In genomic region chr11:99585096-99585495, GRCm38 (mm10) we compare ENCODE assay signal across 30 mouse cellular contexts. TPM values are rescaled to one million over a fixed set of nuclear protein-coding genes. Genes with fewer than 3 reads are reported as not detected.
DNase-seq lines count a peak whose midpoint lies in the region; ATAC-seq and TF ChIP-seq lines count a peak whose summit lies in the region.
"Had no signal": no experiment of that assay in that cellular context is flagged by ENCODE, and none has a peak within 500 bp of the region (broad histone marks: within the 10 kb centered on the region; RNA-seq: fewer than 3 reads in every experiment).

No protein-coding gene starts in this region.

- H3K4me3 ChIP-seq in forebrain, postnatal 0 days (ENCODE audit: low read depth, low read length), result no peak overlapping the region
- no peak overlapping the region for H3K4me3 ChIP-seq in forebrain, embryonic 16.5 days (replicated peaks; ENCODE audit: low read length)
- H3K4me3 ChIP-seq in kidney, embryonic 15.5 days (replicated peaks), result no peak overlapping the region
- H3K4me3 ChIP-seq: embryonic facial prominence, embryonic 10.5 days; forebrain, embryonic 12.5 days; heart, embryonic 10.5 days; hindbrain, embryonic 10.5 days; left cerebral cortex, adult 2 months; neural tube, embryonic 12.5 days had no signal

- H3K9ac ChIP-seq in forebrain, postnatal 0 days, result no peak overlapping the region
- no peak overlapping the region for H3K9ac ChIP-seq in forebrain, embryonic 16.5 days (replicated peaks; ENCODE audit: low read depth, low read length)
- no peak overlapping the region for H3K9ac ChIP-seq in kidney, embryonic 15.5 days
- H3K9ac ChIP-seq: forebrain, embryonic 12.5 days; liver, embryonic 14.5 days; neural tube, embryonic 12.5 days had no signal

- H3K36me3 ChIP-seq in forebrain, postnatal 0 days (ENCODE audit: insufficient read depth), result no peaks in the 10 kb centered on the region
- no peaks in the 10 kb centered on the region for H3K36me3 ChIP-seq in forebrain, embryonic 16.5 days (ENCODE audit: control insufficient read depth, insufficient read depth)
- no peaks in the 10 kb centered on the region for H3K36me3 ChIP-seq in kidney, embryonic 15.5 days
- H3K36me3 ChIP-seq: embryonic facial prominence, embryonic 10.5 days; forebrain, embryonic 12.5 days; G1E; heart, embryonic 10.5 days; hindbrain, embryonic 10.5 days; neural tube, embryonic 12.5 days had no signal

- peak; percentile 24 for DNase-seq in forebrain, postnatal 0 days
- peak; percentile 19 for DNase-seq in ovary, adult 18-20 months (ENCODE audit: low spot score)
- no peak for DNase-seq in ovary, postnatal 36 days (ENCODE audit: low spot score)
- DNase-seq in layer of hippocampus, adult 8-10 months (ENCODE audit: low spot score in 2 of 2), result peak; percentile 35 to 53
- DNase-seq in telencephalon, adult 2 months (ENCODE audit: low read depth, low spot score), result peak; percentile 57
- DNase-seq: adrenal gland, postnatal 25 days; cerebellum, adult 18-20 months; cerebellum, postnatal 25 days; kidney, adult 11 months; kidney, postnatal 10 days; thymus, postnatal 14 days had no signal

- no peaks in the 10 kb centered on the region for H3K4me1 ChIP-seq in forebrain, postnatal 0 days (ENCODE audit: insufficient read depth)
- H3K4me1 ChIP-seq in forebrain, embryonic 16.5 days (replicated peaks; ENCODE audit: control insufficient read depth, insufficient read depth, low read length), result no peaks in the 10 kb centered on the region
- no peaks in the 10 kb centered on the region for H3K4me1 ChIP-seq in kidney, embryonic 15.5 days
- H3K4me1 ChIP-seq: embryonic facial prominence, embryonic 10.5 days; forebrain, embryonic 12.5 days; heart, embryonic 10.5 days; hindbrain, embryonic 10.5 days; neural tube, embryonic 12.5 days had no signal

- H3K27me3 ChIP-seq in forebrain, postnatal 0 days (ENCODE audit: insufficient read depth, low read length), result no peaks in the 10 kb centered on the region
- no peaks in the 10 kb centered on the region for H3K27me3 ChIP-seq in forebrain, embryonic 16.5 days (replicated peaks; ENCODE audit: control insufficient read depth, insufficient read depth, low read length)
- no peaks in the 10 kb centered on the region for H3K27me3 ChIP-seq in kidney, embryonic 15.5 days
- H3K27me3 ChIP-seq: forebrain, embryonic 12.5 days; neural tube, embryonic 12.5 days had no signal

- TF ChIP-seq CTCF in forebrain, postnatal 0 days (IDR thresholded peaks at IDR 0.05; ENCODE audit: low read depth), result no peak

- no peak overlapping the region for H3K4me2 ChIP-seq in forebrain, postnatal 0 days (ENCODE audit: low read depth)
- H3K4me2 ChIP-seq in forebrain, embryonic 16.5 days (ENCODE audit: low read length), result no peak overlapping the region
- H3K4me2 ChIP-seq in kidney, embryonic 15.5 days, result no peak overlapping the region
- H3K4me2 ChIP-seq: forebrain, embryonic 12.5 days; midbrain, embryonic 11.5 days; neural tube, embryonic 12.5 days had no signal

- WGBS in forebrain, postnatal 0 days, result 59% methylated on average over 7 of the region's 7 CpGs
- 76% methylated on average over 7 of the region's 7 CpGs for WGBS in forebrain, embryonic 16.5 days
- WGBS in kidney, embryonic 15.5 days, result 89% methylated on average over 7 of the region's 7 CpGs

- H3K27ac ChIP-seq in forebrain, postnatal 0 days (ENCODE audit: low read depth, low read length), result no peak overlapping the region
- H3K27ac ChIP-seq in forebrain, embryonic 16.5 days (ENCODE audit: low read length), result no peak overlapping the region
- H3K27ac ChIP-seq in kidney, embryonic 15.5 days, result no peak overlapping the region
- H3K27ac ChIP-seq: embryonic facial prominence, embryonic 10.5 days; forebrain, embryonic 12.5 days; heart, embryonic 10.5 days; hindbrain, embryonic 10.5 days; left cerebral cortex, adult 2 months; liver, embryonic 14.5 days; neural tube, embryonic 12.5 days had no signal

- no peaks in the 10 kb centered on the region for H3K9me3 ChIP-seq in forebrain, postnatal 0 days (ENCODE audit: low read length)
- H3K9me3 ChIP-seq in forebrain, embryonic 16.5 days (ENCODE audit: control insufficient read depth, low read length), result no peaks in the 10 kb centered on the region
- no peaks in the 10 kb centered on the region for H3K9me3 ChIP-seq in kidney, embryonic 15.5 days (replicated peaks)
- H3K9me3 ChIP-seq: embryonic facial prominence, embryonic 10.5 days; forebrain, embryonic 12.5 days; heart, embryonic 10.5 days; hindbrain, embryonic 10.5 days; neural tube, embryonic 12.5 days had no signal

- ATAC-seq in forebrain, postnatal 0 days, result no peak
- no peak for ATAC-seq in forebrain, embryonic 16.5 days
- no peak for ATAC-seq in kidney, embryonic 15.5 days (replicated peaks; ENCODE audit: low FRiP score)
- ATAC-seq: activated CD4-positive, CD25-positive, alpha-beta regulatory T cell, adult 4 months had no signal

RNA-seq across cellular contexts. Expression of gene Krtap1-4, which starts 1.6 kb away (rescaled TPM):
- not detected in 2 replicates for total RNA-seq in forebrain, postnatal 0 days (2014; rRNA removed)
- not detected in 2 replicates for polyA plus RNA-seq in forebrain, postnatal 0 days (2015; fragmentation: Nextera tagmentation; extraction: Ambion mirVana)
- polyA plus RNA-seq in forebrain, embryonic 16.5 days (2015; fragmentation: Nextera tagmentation; extraction: Ambion mirVana), result not detected in 2 replicates
- total RNA-seq in layer of hippocampus, adult 8-10 months (2022), result not detected
- not detected in 2 replicates for polyA plus RNA-seq in kidney, embryonic 15.5 days (2015; fragmentation: Nextera tagmentation; extraction: Ambion mirVana)
- total RNA-seq: adrenal gland, postnatal 25 days; G1E; gastrocnemius, adult 18-20 months; gastrocnemius, postnatal 4 days; left cerebral cortex, adult 2 months had no signal
- polyA plus RNA-seq: activated CD4-positive, CD25-positive, alpha-beta regulatory T cell, adult 4 months; embryonic facial prominence, embryonic 10.5 days; forebrain, embryonic 12.5 days; G1E; heart, embryonic 10.5 days; heart, postnatal 0 days; hindbrain, embryonic 10.5 days; limb, embryonic 14.5 days; liver, embryonic 14.5 days; lung, embryonic 16.5 days; midbrain, embryonic 11.5 days; neural tube, embryonic 12.5 days; small intestine, adult 2 months; testis, adult 2 months had no signal

RNA-seq across cellular contexts. Expression of gene Krtap1-5, which starts 4.3 kb away (rescaled TPM):
- total RNA-seq in forebrain, postnatal 0 days (2014; rRNA removed), result not detected in 2 replicates
- not detected in 2 replicates for polyA plus RNA-seq in forebrain, postnatal 0 days (2015; fragmentation: Nextera tagmentation; extraction: Ambion mirVana)
- not detected in 2 replicates for polyA plus RNA-seq in forebrain, embryonic 16.5 days (2015; fragmentation: Nextera tagmentation; extraction: Ambion mirVana)
- total RNA-seq in layer of hippocampus, adult 8-10 months (2022), result not detected
- not detected in 2 replicates for polyA plus RNA-seq in kidney, embryonic 15.5 days (2015; fragmentation: Nextera tagmentation; extraction: Ambion mirVana)
- total RNA-seq: adrenal gland, postnatal 25 days; gastrocnemius, adult 18-20 months; gastrocnemius, postnatal 4 days; left cerebral cortex, adult 2 months had no signal
- polyA plus RNA-seq: activated CD4-positive, CD25-positive, alpha-beta regulatory T cell, adult 4 months; embryonic facial prominence, embryonic 10.5 days; forebrain, embryonic 12.5 days; G1E; heart, embryonic 10.5 days; heart, postnatal 0 days; hindbrain, embryonic 10.5 days; limb, embryonic 14.5 days; liver, embryonic 14.5 days; lung, embryonic 16.5 days; midbrain, embryonic 11.5 days; neural tube, embryonic 12.5 days; small intestine, adult 2 months; testis, adult 2 months had no signal

RNA-seq across cellular contexts. Expression of gene Krtap1-3, which starts 6.0 kb away (rescaled TPM):
- total RNA-seq in forebrain, postnatal 0 days (2014; rRNA removed), result not detected in 2 replicates
- not detected in 2 replicates for polyA plus RNA-seq in forebrain, postnatal 0 days (2015; fragmentation: Nextera tagmentation; extraction: Ambion mirVana)
- polyA plus RNA-seq in forebrain, embryonic 16.5 days (2015; fragmentation: Nextera tagmentation; extraction: Ambion mirVana), result not detected in 2 replicates
- not detected for total RNA-seq in layer of hippocampus, adult 8-10 months (2022)
- polyA plus RNA-seq in kidney, embryonic 15.5 days (2015; fragmentation: Nextera tagmentation; extraction: Ambion mirVana), result not detected in 2 replicates
- total RNA-seq: adrenal gland, postnatal 25 days; G1E; gastrocnemius, adult 18-20 months; gastrocnemius, postnatal 4 days; left cerebral cortex, adult 2 months had no signal
- polyA plus RNA-seq: activated CD4-positive, CD25-positive, alpha-beta regulatory T cell, adult 4 months; embryonic facial prominence, embryonic 10.5 days; forebrain, embryonic 12.5 days; G1E; heart, embryonic 10.5 days; heart, postnatal 0 days; hindbrain, embryonic 10.5 days; limb, embryonic 14.5 days; liver, embryonic 14.5 days; lung, embryonic 16.5 days; midbrain, embryonic 11.5 days; neural tube, embryonic 12.5 days; small intestine, adult 2 months; testis, adult 2 months had no signal

RNA-seq across cellular contexts. Expression of gene Krtap9-3, which starts 12.8 kb away (rescaled TPM):
- not detected in 2 replicates for total RNA-seq in forebrain, postnatal 0 days (2014; rRNA removed)
- not detected in 2 replicates for polyA plus RNA-seq in forebrain, postnatal 0 days (2015; fragmentation: Nextera tagmentation; extraction: Ambion mirVana)
- not detected in 2 replicates for polyA plus RNA-seq in forebrain, embryonic 16.5 days (2015; fragmentation: Nextera tagmentation; extraction: Ambion mirVana)
- not detected for total RNA-seq in layer of hippocampus, adult 8-10 months (2022)
- not detected in 2 replicates for polyA plus RNA-seq in kidney, embryonic 15.5 days (2015; fragmentation: Nextera tagmentation; extraction: Ambion mirVana)
- total RNA-seq: adrenal gland, postnatal 25 days; gastrocnemius, adult 18-20 months; gastrocnemius, postnatal 4 days; left cerebral cortex, adult 2 months had no signal
- polyA plus RNA-seq: activated CD4-positive, CD25-positive, alpha-beta regulatory T cell, adult 4 months; embryonic facial prominence, embryonic 10.5 days; forebrain, embryonic 12.5 days; G1E; heart, embryonic 10.5 days; heart, postnatal 0 days; hindbrain, embryonic 10.5 days; limb, embryonic 14.5 days; liver, embryonic 14.5 days; lung, embryonic 16.5 days; midbrain, embryonic 11.5 days; neural tube, embryonic 12.5 days; small intestine, adult 2 months; testis, adult 2 months had no signal

RNA-seq across cellular contexts. Expression of gene Gm11938, which starts 18.0 kb away (rescaled TPM):
- total RNA-seq in forebrain, postnatal 0 days (2014; rRNA removed), result not detected in 2 replicates
- not detected in 2 replicates for polyA plus RNA-seq in forebrain, postnatal 0 days (2015; fragmentation: Nextera tagmentation; extraction: Ambion mirVana)
- not detected in 2 replicates for polyA plus RNA-seq in forebrain, embryonic 16.5 days (2015; fragmentation: Nextera tagmentation; extraction: Ambion mirVana)
- not detected for total RNA-seq in layer of hippocampus, adult 8-10 months (2022)
- polyA plus RNA-seq in kidney, embryonic 15.5 days (2015; fragmentation: Nextera tagmentation; extraction: Ambion mirVana), result not detected in 2 replicates
- total RNA-seq: adrenal gland, postnatal 25 days; G1E; gastrocnemius, adult 18-20 months; gastrocnemius, postnatal 4 days; left cerebral cortex, adult 2 months had no signal
- polyA plus RNA-seq: activated CD4-positive, CD25-positive, alpha-beta regulatory T cell, adult 4 months; embryonic facial prominence, embryonic 10.5 days; forebrain, embryonic 12.5 days; G1E; heart, embryonic 10.5 days; heart, postnatal 0 days; hindbrain, embryonic 10.5 days; limb, embryonic 14.5 days; liver, embryonic 14.5 days; lung, embryonic 16.5 days; midbrain, embryonic 11.5 days; neural tube, embryonic 12.5 days; testis, adult 2 months had no signal
